Mouse (Mus musculus) neural tube, embryonic 13.5 days (tissue): Measurements from ENCODE around the gene Zfp169. TPM values are rescaled to one million over a fixed set of nuclear protein-coding genes. Genes with fewer than 3 reads are reported as not detected.
"Not testable (repeated sequence)": the region's sequence is repeated elsewhere in the genome, so short reads cannot be mapped to it uniquely, and the experiment has no call there.

Experiments
- ATAC-seq: fragments of 200-750 bp; cut with Nextera tagmentation; 2 replicates; pipeline ENCODE4 v1.8.0; 2017; ENCODE audit warnings: low read depth, mild to moderate bottlenecking, moderate TSS enrichment, moderate library complexity
- H3K27ac ChIP-seq: fragments of 300-500 bp; sonication (generic); replicated peaks from 2 replicates; pipeline ENCODE4 v1.5.1; 2015; ENCODE audit warnings: moderate library complexity, mild to moderate bottlenecking, inconsistent platforms
- H3K27me3 ChIP-seq: fragments of 300-500 bp; sonication (generic); 2 replicates; pipeline ENCODE4 v1.6.1; 2015; ENCODE audit warnings: mild to moderate bottlenecking, inconsistent platforms
- H3K36me3 ChIP-seq: fragments of 300-500 bp; sonication (generic); 2 replicates; pipeline ENCODE4 v1.6.1; 2015; ENCODE audit warnings: mild to moderate bottlenecking, inconsistent platforms
- H3K4me1 ChIP-seq: fragments of 300-500 bp; sonication (generic); replicated peaks from 2 replicates; pipeline ENCODE4 v1.6.1; 2015; ENCODE audit warnings: inconsistent platforms
- H3K4me2 ChIP-seq: fragments of 300-500 bp; sonication (generic); 2 replicates; pipeline ENCODE4 v1.6.1; 2015; ENCODE audit warnings: inconsistent platforms, mild to moderate bottlenecking, moderate library complexity
- H3K4me3 ChIP-seq: fragments of 300-500 bp; sonication (generic); 2 replicates; pipeline ENCODE4 v1.5.1; 2015; ENCODE audit warnings: mild to moderate bottlenecking, inconsistent platforms
- H3K9ac ChIP-seq: fragments of 300-500 bp; sonication (generic); 2 replicates; pipeline ENCODE4 v1.6.1; 2015; ENCODE audit warnings: moderate library complexity, mild to moderate bottlenecking, inconsistent platforms
- H3K9me3 ChIP-seq: fragments of 300-500 bp; sonication (generic); 2 replicates; pipeline ENCODE4 v1.6.1; 2016; ENCODE audit warnings: inconsistent platforms
- WGBS: fragments of 180-500 bp; shearing (Covaris S2); methylation state at CpG from one replicate; pipeline ENCODE4 v1.1.7; 2015; 5-methylcytosine and 5-hydroxymethylcytosine counted together
- polyA plus RNA-seq: library from polyadenylated mRNA; unstranded; fragments of >200 nt; fragmentation: Nextera tagmentation; extraction: Ambion mirVana; gene quantifications from 2 replicates; pipeline ENCODE4 v1.2.1, GENCODE M21; 2015

The Zfp169 gene
- polyA plus RNA-seq, 1 experiment from 2014 or later, result 4.8 TPM

GRCm38 (mm10) chr13:48545476-48546281, 32.4 kb upstream of the Zfp169 start:
- Histone ChIP-seq H3K9me3 (no peaks in the 10 kb centered on the region), H3K4me1 (peaks cover 37% of the 10 kb centered on the region), H3K4me3 (peak overlapping the region; percentile 96), H3K9ac (peak overlapping the region; percentile 99), H3K27me3 (no peaks in the 10 kb centered on the region), H3K36me3 (no peaks in the 10 kb centered on the region), H3K4me2 (peak overlapping the region; percentile 79), H3K27ac (peak overlapping the region; percentile 100)
- under 1% methylated on average over 60 of the region's 72 CpGs for WGBS
- ATAC-seq, result peak; percentile 90

- Histone ChIP-seq H3K4me2 (peak overlapping the region; percentile 79), H3K27me3 (no peaks in the 10 kb centered on the region), H3K9me3 (no peaks in the 10 kb centered on the region), H3K4me3 (peak overlapping the region; percentile 96), H3K4me1 (peaks cover 44% of the 10 kb centered on the region), H3K27ac (peak overlapping the region; percentile 100; the same call in 1 of the 2 replicates), H3K36me3 (no peaks in the 10 kb centered on the region), H3K9ac (peak overlapping the region; percentile 99)
- WGBS, result 52% methylated on average over 4 of the region's 4 CpGs
- ATAC-seq, result no peak
Observed at GRCm38 (mm10) chr13:48544867-48545266, 31.6 kb upstream of the Zfp169 start.

- Histone ChIP-seq H3K9ac (no peak overlapping the region), H3K9me3 (no peaks in the 10 kb centered on the region), H3K36me3 (no peaks in the 10 kb centered on the region), H3K27ac (no peak overlapping the region), H3K4me1 (peaks cover 48% of the 10 kb centered on the region), H3K4me2 (peak overlapping the region; percentile 79), H3K4me3 (peak overlapping the region; percentile 96; the same call in 1 of the 2 replicates), H3K27me3 (no peaks in the 10 kb centered on the region)
- ATAC-seq, result no peak
Observed at GRCm38 (mm10) chr13:48544391-48544790, 31.1 kb upstream of the Zfp169 start.

GRCm38 (mm10) chr13:48540488-48540887, 27.2 kb upstream of the Zfp169 start:
- no peak for ATAC-seq
- WGBS, result 44% methylated on average over 1 of the region's 1 CpGs
- H3K4me2 ChIP-seq, result no peak overlapping the region
- H3K36me3 ChIP-seq, result peaks cover 10% of the 10 kb centered on the region; the same call in 1 of the 2 replicates
- no peak overlapping the region for H3K4me3 ChIP-seq
- no peak overlapping the region for H3K9ac ChIP-seq
- H3K9me3 ChIP-seq, result no peaks in the 10 kb centered on the region
- no peak overlapping the region for H3K27ac ChIP-seq
- no peaks in the 10 kb centered on the region for H3K27me3 ChIP-seq
- H3K4me1 ChIP-seq, result peaks cover 53% of the 10 kb centered on the region

GRCm38 (mm10) chr13:48533441-48533840, 20.2 kb upstream of the Zfp169 start:
- Histone ChIP-seq H3K4me1 (peaks cover 2% of the 10 kb centered on the region; the same call in 1 of the 2 replicates), H3K9me3 (no peaks in the 10 kb centered on the region)
- ATAC-seq, result no peak

GRCm38 (mm10) chr13:48531448-48531847, 18.2 kb upstream of the Zfp169 start:
- 84% methylated on average over 2 of the region's 2 CpGs for WGBS

More at GRCm38 (mm10) chr13:48533441-48533840, 20.2 kb upstream of the Zfp169 start:
- Histone ChIP-seq H3K4me2 (no peak overlapping the region), H3K9ac (no peak overlapping the region), H3K4me3 (no peak overlapping the region), H3K36me3 (peaks cover 16% of the 10 kb centered on the region), H3K27ac (no peak overlapping the region), H3K27me3 (no peaks in the 10 kb centered on the region)
- WGBS, result 86% methylated on average over 5 of the region's 5 CpGs

GRCm38 (mm10) chr13:48530685-48531084, 17.4 kb upstream of the Zfp169 start:
- ATAC-seq, result no peak
- Histone ChIP-seq H3K36me3 (peaks cover 6% of the 10 kb centered on the region; the same call in 1 of the 2 replicates), H3K4me3 (no peak overlapping the region), H3K27me3 (no peaks in the 10 kb centered on the region), H3K9me3 (no peaks in the 10 kb centered on the region), H3K4me2 (no peak overlapping the region), H3K27ac (no peak overlapping the region), H3K9ac (no peak overlapping the region), H3K4me1 (no peaks in the 10 kb centered on the region)
- 85% methylated on average over 2 of the region's 2 CpGs for WGBS

More at GRCm38 (mm10) chr13:48531448-48531847, 18.2 kb upstream of the Zfp169 start:
- H3K4me2 ChIP-seq, result no peak overlapping the region
- H3K9ac ChIP-seq, result no peak overlapping the region
- H3K27ac ChIP-seq, result no peak overlapping the region
- H3K4me3 ChIP-seq, result no peak overlapping the region
- H3K9me3 ChIP-seq, result no peaks in the 10 kb centered on the region
- ATAC-seq, result no peak
- no peaks in the 10 kb centered on the region for H3K4me1 ChIP-seq
- H3K36me3 ChIP-seq, result peaks cover 9% of the 10 kb centered on the region; the same call in 1 of the 2 replicates
- H3K27me3 ChIP-seq, result no peaks in the 10 kb centered on the region

GRCm38 (mm10) chr13:48529028-48529427, 15.8 kb upstream of the Zfp169 start:
- ATAC-seq, result peak; percentile 28; the same call in 1 of the 2 replicates
- Histone ChIP-seq H3K9ac (no peak overlapping the region), H3K4me1 (no peaks in the 10 kb centered on the region), H3K4me2 (no peak overlapping the region), H3K27ac (no peak overlapping the region), H3K27me3 (no peaks in the 10 kb centered on the region), H3K4me3 (no peak overlapping the region), H3K9me3 (no peaks in the 10 kb centered on the region), H3K36me3 (no peaks in the 10 kb centered on the region)
- WGBS, result 45% methylated on average over 2 of the region's 2 CpGs

- ATAC-seq, result peak; percentile 69
- Histone ChIP-seq H3K27ac (no peak overlapping the region), H3K4me3 (no peak overlapping the region), H3K36me3 (no peaks in the 10 kb centered on the region), H3K27me3 (no peaks in the 10 kb centered on the region), H3K4me2 (no peak overlapping the region), H3K9ac (no peak overlapping the region), H3K4me1 (no peaks in the 10 kb centered on the region), H3K9me3 (no peaks in the 10 kb centered on the region)
- WGBS, result 51% methylated on average over 15 of the region's 15 CpGs
Observed at GRCm38 (mm10) chr13:48528123-48528871, 15.0 kb upstream of the Zfp169 start.

GRCm38 (mm10) chr13:48525745-48526144, 12.5 kb upstream of the Zfp169 start:
- H3K36me3 ChIP-seq, result no peaks in the 10 kb centered on the region
- H3K27me3 ChIP-seq, result no peaks in the 10 kb centered on the region
- H3K9me3 ChIP-seq, result 0 out of 2 replicates have a peak, but pooled peaks cover under 1% of the 10 kb centered on the region
- no peaks in the 10 kb centered on the region for H3K4me1 ChIP-seq
- H3K9ac ChIP-seq, result no peak overlapping the region
- H3K4me3 ChIP-seq, result no peak overlapping the region
- WGBS, result 86% methylated on average over 5 of the region's 5 CpGs
- no peak overlapping the region for H3K27ac ChIP-seq
- H3K4me2 ChIP-seq, result no peak overlapping the region
- no peak for ATAC-seq

GRCm38 (mm10) chr13:48519122-48519521, 5.9 kb upstream of the Zfp169 start:
- not testable (repeated sequence) for H3K27ac ChIP-seq, ATAC-seq, H3K9ac ChIP-seq, H3K9me3 ChIP-seq, H3K27me3 ChIP-seq, H3K36me3 ChIP-seq, H3K4me2 ChIP-seq, H3K4me3 ChIP-seq, H3K4me1 ChIP-seq

GRCm38 (mm10) chr13:48515861-48516260, 2.6 kb upstream of the Zfp169 start:
- no peak overlapping the region for H3K4me2 ChIP-seq
- WGBS, result 86% methylated on average over 4 of the region's 4 CpGs
- ATAC-seq, result no peak
- no peak overlapping the region for H3K4me3 ChIP-seq
- H3K27me3 ChIP-seq, result no peaks in the 10 kb centered on the region
- peaks cover 18% of the 10 kb centered on the region for H3K4me1 ChIP-seq
- no peak overlapping the region for H3K9ac ChIP-seq
- no peak overlapping the region for H3K27ac ChIP-seq
- peaks cover 5% of the 10 kb centered on the region; the same call in 1 of the 2 replicates for H3K9me3 ChIP-seq
- H3K36me3 ChIP-seq, result no peaks in the 10 kb centered on the region
